Mouse (Mus musculus) heart, embryonic 15.5 days (tissue): ENCODE measurements at regions not wholly inside any gene's neighbourhood (a gene's known extent, or its start where the extent isn't known, plus 50 kb on each side); places are given as distances from the start of the nearest gene placed in this dataset.
A peak's percentile ranks its signal among the peaks of the same experiment; 100 is the strongest.

Experiments used
- ATAC-seq: fragments of 200-750 bp; cut with Nextera tagmentation; replicated peaks from 2 replicates; pipeline ENCODE4 v1.8.0; 2017; ENCODE audit warnings: low read depth, moderate TSS enrichment; ENCODE audit not compliant: insufficient number of reproducible peaks, insufficient read depth, low FRiP score
- H3K27ac ChIP-seq: fragments of 300-500 bp; sonication (generic); 2 replicates; pipeline ENCODE4 v1.5.1; 2015; ENCODE audit warnings: mild to moderate bottlenecking, inconsistent platforms
- H3K27me3 ChIP-seq: fragments of 300-500 bp; sonication (generic); 2 replicates; pipeline ENCODE4 v1.6.1; 2015; ENCODE audit warnings: inconsistent platforms
- H3K36me3 ChIP-seq: fragments of 300-500 bp; sonication (generic); 2 replicates; pipeline ENCODE4 v1.6.1; 2015; ENCODE audit warnings: mild to moderate bottlenecking, inconsistent platforms
- H3K4me1 ChIP-seq: fragments of 300-500 bp; sonication (generic); replicated peaks from 2 replicates; pipeline ENCODE4 v1.6.1; 2015; ENCODE audit warnings: inconsistent platforms
- H3K4me2 ChIP-seq: fragments of 300-500 bp; sonication (generic); 2 replicates; pipeline ENCODE4 v1.6.1; 2015; ENCODE audit warnings: inconsistent platforms, mild to moderate bottlenecking, moderate library complexity
- H3K4me3 ChIP-seq: fragments of 300-500 bp; sonication (generic); 2 replicates; pipeline ENCODE4 v1.5.1; 2015; ENCODE audit warnings: mild to moderate bottlenecking, inconsistent platforms
- H3K9ac ChIP-seq: fragments of 300-500 bp; sonication (generic); 2 replicates; pipeline ENCODE4 v1.6.1; 2015; ENCODE audit warnings: mild to moderate bottlenecking, inconsistent platforms
- H3K9me3 ChIP-seq: fragments of 300-500 bp; sonication (generic); replicated peaks from 2 replicates; pipeline ENCODE4 v1.6.1; 2016; ENCODE audit warnings: inconsistent platforms
- WGBS: fragments of 180-500 bp; shearing (Covaris S2); methylation state at CpG from one replicate; pipeline ENCODE4 v1.1.7; 2015; ENCODE audit warnings: mixed read lengths; 5-methylcytosine and 5-hydroxymethylcytosine counted together

GRCm38 (mm10) chr13:51227836-51228235 lies 57.0 kb downstream of the Nxnl2 start:
- no peak overlapping the region for H3K4me3 ChIP-seq
- 84% methylated on average over 9 of the region's 9 CpGs for WGBS
- no peak overlapping the region for H3K4me2 ChIP-seq
- H3K9ac ChIP-seq = no peak overlapping the region
- H3K4me1 ChIP-seq = peaks cover 8% of the 10 kb centered on the region
- H3K27ac ChIP-seq = no peak overlapping the region
- no peaks in the 10 kb centered on the region for H3K27me3 ChIP-seq
- no peak for ATAC-seq
- H3K36me3 ChIP-seq = no peaks in the 10 kb centered on the region
- no peaks in the 10 kb centered on the region for H3K9me3 ChIP-seq

GRCm38 (mm10) chr13:51228862-51229770 lies 58.3 kb downstream of the Nxnl2 start:
- H3K27me3 ChIP-seq = no peaks in the 10 kb centered on the region
- no peaks in the 10 kb centered on the region for H3K9me3 ChIP-seq
- no peaks in the 10 kb centered on the region for H3K36me3 ChIP-seq
- no peak overlapping the region for H3K9ac ChIP-seq
- peaks cover 8% of the 10 kb centered on the region for H3K4me1 ChIP-seq
- 60% methylated on average over 30 of the region's 30 CpGs for WGBS
- H3K27ac ChIP-seq = 0 out of 2 replicates have a peak overlapping the region, but pooled peaks have one; percentile 9
- H3K4me3 ChIP-seq = no peak overlapping the region
- no peak for ATAC-seq
- H3K4me2 ChIP-seq = no peak overlapping the region

GRCm38 (mm10) chr13:51229862-51230261 lies 59.0 kb downstream of the Nxnl2 start:
- no peak overlapping the region for H3K4me2 ChIP-seq
- H3K36me3 ChIP-seq = no peaks in the 10 kb centered on the region
- no peak for ATAC-seq
- no peaks in the 10 kb centered on the region for H3K9me3 ChIP-seq
- H3K9ac ChIP-seq = no peak overlapping the region
- no peak overlapping the region for H3K4me3 ChIP-seq
- no peak overlapping the region for H3K27ac ChIP-seq
- 86% methylated on average over 4 of the region's 4 CpGs for WGBS
- no peaks in the 10 kb centered on the region for H3K27me3 ChIP-seq
- H3K4me1 ChIP-seq = peaks cover 8% of the 10 kb centered on the region

GRCm38 (mm10) chr13:51231586-51231985 lies 60.8 kb downstream of the Nxnl2 start:
- no peak overlapping the region for H3K27ac ChIP-seq

GRCm38 (mm10) chr13:51247378-51247777 lies 76.6 kb downstream of the Nxnl2 start:
- Histone ChIP-seq H3K27me3 (no peaks in the 10 kb centered on the region), H3K4me3 (no peak overlapping the region), H3K27ac (no peak overlapping the region), H3K4me2 (no peak overlapping the region), H3K9me3 (no peaks in the 10 kb centered on the region), H3K36me3 (no peaks in the 10 kb centered on the region), H3K4me1 (no peaks in the 10 kb centered on the region), H3K9ac (no peak overlapping the region)
- no peak for ATAC-seq
- 70% methylated on average over 3 of the region's 3 CpGs for WGBS

More at GRCm38 (mm10) chr13:51231586-51231985, 60.8 kb downstream of the Nxnl2 start:
- no peak overlapping the region for H3K4me2 ChIP-seq
- no peaks in the 10 kb centered on the region for H3K27me3 ChIP-seq
- 71% methylated on average over 4 of the region's 4 CpGs for WGBS
- no peak overlapping the region for H3K4me3 ChIP-seq
- no peaks in the 10 kb centered on the region for H3K36me3 ChIP-seq
- no peak for ATAC-seq
- H3K9ac ChIP-seq = no peak overlapping the region
- no peaks in the 10 kb centered on the region for H3K9me3 ChIP-seq
- peaks cover 8% of the 10 kb centered on the region for H3K4me1 ChIP-seq

GRCm38 (mm10) chr13:51253371-51253770 lies 82.5 kb downstream of the Nxnl2 start:
- Histone ChIP-seq H3K4me2 (no peak overlapping the region), H3K9me3 (no peaks in the 10 kb centered on the region), H3K4me3 (no peak overlapping the region), H3K36me3 (no peaks in the 10 kb centered on the region), H3K27me3 (no peaks in the 10 kb centered on the region), H3K4me1 (no peaks in the 10 kb centered on the region), H3K27ac (no peak overlapping the region), H3K9ac (no peak overlapping the region)
- ATAC-seq = no peak
- WGBS = 87% methylated on average over 1 of the region's 1 CpGs

GRCm38 (mm10) chr13:51255688-51256087 lies 84.9 kb downstream of the Nxnl2 start:
- H3K27ac ChIP-seq = no peak overlapping the region
- no peak overlapping the region for H3K9ac ChIP-seq
- no peak overlapping the region for H3K4me3 ChIP-seq
- H3K36me3 ChIP-seq = no peaks in the 10 kb centered on the region
- no peaks in the 10 kb centered on the region for H3K9me3 ChIP-seq
- 90% methylated on average over 5 of the region's 5 CpGs for WGBS
- no peaks in the 10 kb centered on the region for H3K27me3 ChIP-seq
- no peak for ATAC-seq
- H3K4me2 ChIP-seq = no peak overlapping the region
- no peaks in the 10 kb centered on the region for H3K4me1 ChIP-seq

- Histone ChIP-seq H3K4me2 (no peak overlapping the region), H3K9ac (no peak overlapping the region), H3K4me3 (no peak overlapping the region), H3K4me1 (no peaks in the 10 kb centered on the region), H3K36me3 (no peaks in the 10 kb centered on the region), H3K27me3 (no peaks in the 10 kb centered on the region), H3K9me3 (no peaks in the 10 kb centered on the region), H3K27ac (no peak overlapping the region)
- ATAC-seq = no peak; the same call in 1 of the 2 replicates
- WGBS = 57% methylated on average over 13 of the region's 13 CpGs
Measured at GRCm38 (mm10) chr13:51258752-51259721, 88.2 kb downstream of the Nxnl2 start.

GRCm38 (mm10) chr13:51261619-51262018 lies 90.8 kb downstream of the Nxnl2 start:
- H3K4me2 ChIP-seq = no peak overlapping the region
- no peak for ATAC-seq
- WGBS = 75% methylated on average over 8 of the region's 8 CpGs

GRCm38 (mm10) chr13:51272786-51273185 lies 102.0 kb downstream of the Nxnl2 start:
- ATAC-seq = no peak
- Histone ChIP-seq H3K4me1 (peaks cover 4% of the 10 kb centered on the region; the same call in 1 of the 2 replicates), H3K9me3 (peaks cover 3% of the 10 kb centered on the region; the same call in 1 of the 2 replicates), H3K9ac (no peak overlapping the region), H3K4me3 (no peak overlapping the region), H3K27me3 (no peaks in the 10 kb centered on the region), H3K36me3 (no peaks in the 10 kb centered on the region), H3K4me2 (no peak overlapping the region), H3K27ac (no peak overlapping the region)
- 81% methylated on average over 4 of the region's 4 CpGs for WGBS

More at GRCm38 (mm10) chr13:51261619-51262018, 90.8 kb downstream of the Nxnl2 start:
- Histone ChIP-seq H3K36me3 (no peaks in the 10 kb centered on the region), H3K27ac (no peak overlapping the region), H3K4me3 (no peak overlapping the region), H3K4me1 (no peaks in the 10 kb centered on the region), H3K9me3 (no peaks in the 10 kb centered on the region), H3K27me3 (no peaks in the 10 kb centered on the region), H3K9ac (no peak overlapping the region)

GRCm38 (mm10) chr13:51274639-51275038 lies 103.8 kb downstream of the Nxnl2 start:
- H3K4me2 ChIP-seq = no peak overlapping the region
- H3K27me3 ChIP-seq = no peaks in the 10 kb centered on the region
- WGBS = 48% methylated on average over 5 of the region's 5 CpGs
- H3K36me3 ChIP-seq = no peaks in the 10 kb centered on the region
- H3K9ac ChIP-seq = no peak overlapping the region
- H3K4me1 ChIP-seq = peaks cover 8% of the 10 kb centered on the region
- peaks cover 3% of the 10 kb centered on the region; the same call in 1 of the 2 replicates for H3K9me3 ChIP-seq
- H3K27ac ChIP-seq = no peak overlapping the region
- 0 out of 2 replicates have a peak, but pooled peaks have one; percentile 35 for ATAC-seq
- no peak overlapping the region for H3K4me3 ChIP-seq
